Comparison of ENCODE assay signal across 31 mouse cellular contexts in the genomic region with DNA sequence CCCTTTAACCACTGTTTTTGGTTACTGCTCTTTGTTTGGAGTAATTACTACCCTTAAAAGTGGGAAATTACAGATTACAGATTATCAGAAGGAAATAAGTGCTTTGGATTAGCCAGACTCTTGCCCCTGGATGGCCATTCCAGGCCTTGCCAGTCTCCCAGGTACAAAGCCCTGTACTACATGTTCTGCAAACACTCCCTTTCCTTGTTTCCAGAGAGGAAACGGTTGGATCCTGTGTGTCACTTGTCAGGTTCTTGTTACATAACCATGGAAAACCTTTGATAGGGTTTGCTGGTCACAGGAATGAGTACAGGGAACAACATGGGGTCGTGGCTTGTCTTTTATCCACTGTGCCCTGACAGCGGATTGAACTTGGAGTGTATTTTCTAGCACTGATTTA. TPM values are rescaled to one million over a fixed set of nuclear protein-coding genes. Genes with fewer than 3 reads are reported as not detected.
DNase-seq lines count a peak whose midpoint lies in the region; ATAC-seq lines count a peak whose summit lies in the region.
"Had no signal": no experiment of that assay in that cellular context is flagged by ENCODE, and none has a peak within 500 bp of the region (broad histone marks: within the 10 kb centered on the region; RNA-seq: fewer than 3 reads in every experiment).

No protein-coding gene starts in this region.

- no peak overlapping the region for H3K4me2 ChIP-seq in lung, embryonic 15.5 days
- no peak overlapping the region for H3K4me2 ChIP-seq in heart, embryonic 15.5 days
- H3K4me2 ChIP-seq in forebrain, embryonic 11.5 days (ENCODE audit: low read depth, low read length, severe bottlenecking) = no peak overlapping the region
- H3K4me2 ChIP-seq: embryonic facial prominence, embryonic 15.5 days; hindbrain, embryonic 15.5 days; liver, embryonic 15.5 days; midbrain, embryonic 11.5 days; neural tube, embryonic 15.5 days; stomach, embryonic 15.5 days had no signal

- H3K9me3 ChIP-seq in lung, embryonic 15.5 days = no peaks in the 10 kb centered on the region
- no peaks in the 10 kb centered on the region for H3K9me3 ChIP-seq in heart, embryonic 10.5 days
- H3K9me3 ChIP-seq in heart, embryonic 15.5 days (replicated peaks) = no peaks in the 10 kb centered on the region
- no peaks in the 10 kb centered on the region for H3K9me3 ChIP-seq in forebrain, embryonic 11.5 days (ENCODE audit: control insufficient read depth, low read length)
- H3K9me3 ChIP-seq: embryonic facial prominence, embryonic 15.5 days; G1E; hindbrain, embryonic 15.5 days; liver, embryonic 15.5 days; neural tube, embryonic 15.5 days; stomach, embryonic 15.5 days had no signal

- H3K27ac ChIP-seq in lung, embryonic 15.5 days = peak overlapping the region; percentile 53
- peak overlapping the region; percentile 45; the same call in 1 of the 2 replicates for H3K27ac ChIP-seq in heart, embryonic 10.5 days
- 0 out of 2 replicates have a peak overlapping the region, but pooled peaks have one; percentile 79 for H3K27ac ChIP-seq in heart, embryonic 15.5 days
- no peak overlapping the region for H3K27ac ChIP-seq in forebrain, embryonic 11.5 days (ENCODE audit: low read depth, low read length)
- H3K27ac ChIP-seq: embryonic facial prominence, embryonic 15.5 days; hindbrain, embryonic 15.5 days; liver, embryonic 15.5 days; neural tube, embryonic 15.5 days; stomach, embryonic 15.5 days had no signal

- no peak overlapping the region for H3K9ac ChIP-seq in lung, embryonic 15.5 days
- H3K9ac ChIP-seq in heart, embryonic 15.5 days = no peak overlapping the region
- H3K9ac ChIP-seq in forebrain, embryonic 11.5 days (ENCODE audit: low read length) = no peak overlapping the region
- H3K9ac ChIP-seq: embryonic facial prominence, embryonic 15.5 days; forebrain, postnatal 0 days; hindbrain, embryonic 15.5 days; liver, embryonic 15.5 days; neural tube, embryonic 15.5 days; stomach, embryonic 15.5 days had no signal

- intact Hi-C loops in heart, postnatal 14 days (cut with DNase I) = no loop called here

- H3K36me3 ChIP-seq in lung, embryonic 15.5 days = no peaks in the 10 kb centered on the region
- no peaks in the 10 kb centered on the region for H3K36me3 ChIP-seq in heart, embryonic 10.5 days
- no peaks in the 10 kb centered on the region for H3K36me3 ChIP-seq in heart, embryonic 15.5 days
- H3K36me3 ChIP-seq in forebrain, embryonic 11.5 days (ENCODE audit: control insufficient read depth, insufficient read depth, low read length) = no peaks in the 10 kb centered on the region
- H3K36me3 ChIP-seq: embryonic facial prominence, embryonic 15.5 days; G1E; hindbrain, embryonic 15.5 days; liver, embryonic 15.5 days; neural tube, embryonic 15.5 days; stomach, embryonic 15.5 days had no signal

- H3K4me3 ChIP-seq in lung, embryonic 15.5 days = no peak overlapping the region
- H3K4me3 ChIP-seq in heart, embryonic 10.5 days = no peak overlapping the region
- H3K4me3 ChIP-seq in heart, embryonic 15.5 days = no peak overlapping the region
- no peak overlapping the region for H3K4me3 ChIP-seq in forebrain, embryonic 11.5 days (ENCODE audit: low read depth, low read length)
- H3K4me3 ChIP-seq: embryonic facial prominence, embryonic 15.5 days; hindbrain, embryonic 15.5 days; liver, embryonic 15.5 days; neural tube, embryonic 15.5 days; stomach, embryonic 15.5 days had no signal

- WGBS in lung, embryonic 15.5 days = 53% methylated on average over 3 of the region's 3 CpGs
- WGBS in heart, embryonic 10.5 days = 55% methylated on average over 3 of the region's 3 CpGs
- WGBS in heart, embryonic 15.5 days = 63% methylated on average over 3 of the region's 3 CpGs
- WGBS in forebrain, embryonic 11.5 days = 77% methylated on average over 3 of the region's 3 CpGs

- H3K4me1 ChIP-seq in lung, embryonic 15.5 days = peaks cover 26% of the 10 kb centered on the region
- peaks cover 50% of the 10 kb centered on the region for H3K4me1 ChIP-seq in heart, embryonic 10.5 days
- peaks cover 55% of the 10 kb centered on the region for H3K4me1 ChIP-seq in heart, embryonic 15.5 days (replicated peaks)
- H3K4me1 ChIP-seq in forebrain, embryonic 11.5 days (replicated peaks; ENCODE audit: control insufficient read depth, insufficient read depth, low read length) = no peaks in the 10 kb centered on the region

- peak; percentile 41 to 70 for DNase-seq in heart, adult 9 months (ENCODE audit: low spot score in 2 of 2)
- DNase-seq in heart, postnatal 14 days = no peak
- no peak for DNase-seq in lung, postnatal 10 days
- no peak for DNase-seq in heart, embryonic 10.5 days (ENCODE audit: low spot score)
- DNase-seq in forebrain, embryonic 11.5 days (ENCODE audit: low spot score) = no peak
- DNase-seq: adrenal gland, postnatal 36 days; B cell, adult 2 months; cerebellum, adult 11 months; cerebellum, adult 9-11 months; thymus, adult 18-20 months; thymus, postnatal 4 days had no signal

- H3K27me3 ChIP-seq in lung, embryonic 15.5 days = no peaks in the 10 kb centered on the region
- no peaks in the 10 kb centered on the region for H3K27me3 ChIP-seq in heart, embryonic 10.5 days (ENCODE audit: insufficient read depth, poor library complexity, severe bottlenecking)
- H3K27me3 ChIP-seq in heart, embryonic 15.5 days = no peaks in the 10 kb centered on the region
- H3K27me3 ChIP-seq in forebrain, embryonic 11.5 days (ENCODE audit: control insufficient read depth, insufficient read depth, low read length) = no peaks in the 10 kb centered on the region
- H3K27me3 ChIP-seq: CH12.LX; embryonic facial prominence, embryonic 15.5 days; hindbrain, embryonic 15.5 days; liver, embryonic 15.5 days; neural tube, embryonic 15.5 days; Patski; stomach, embryonic 15.5 days had no signal

- no peak for ATAC-seq in lung, embryonic 15.5 days (ENCODE audit: borderline replicate concordance, extremely low read depth, low FRiP score, low TSS enrichment)
- ATAC-seq in heart, embryonic 15.5 days (replicated peaks; ENCODE audit: insufficient number of reproducible peaks, insufficient read depth, low FRiP score, low read depth) = no peak
- no peak for ATAC-seq in forebrain, embryonic 11.5 days (replicated peaks; ENCODE audit: low FRiP score)
- ATAC-seq: Patski had no signal

RNA-seq across cellular contexts. Expression of a gene that starts 39.3 kb away (rescaled TPM):
- 100 to 1,000 TPM; 288 to 310 TPM for total RNA-seq in heart, postnatal 14 days (2021)
- polyA plus RNA-seq in lung, embryonic 15.5 days (2015; fragmentation: Nextera tagmentation; extraction: Ambion mirVana) = 24.7 and 25.6 TPM in 2 replicates
- 15.1 and 19.4 TPM in 2 replicates for polyA plus RNA-seq in heart, embryonic 10.5 days (2016; fragmentation: Nextera tagmentation; extraction: Ambion mirVana)
- 31.4 and 38.4 TPM in 2 replicates for polyA plus RNA-seq in heart, embryonic 15.5 days (2015; fragmentation: Nextera tagmentation; extraction: Ambion mirVana)
- 7.1 and 7.3 TPM in 2 replicates for polyA plus RNA-seq in forebrain, embryonic 11.5 days (2014; fragmentation: Nextera tagmentation; extraction: Ambion mirVana)

RNA-seq across cellular contexts. Expression of a gene that starts 59.4 kb away (rescaled TPM):
- total RNA-seq in heart, postnatal 14 days (2021) = 100 to 1,000 TPM in 1 of 2 experiments, not detected in 1; 233 TPM
- 5.1 and 8.7 TPM in 2 replicates for polyA plus RNA-seq in lung, embryonic 15.5 days (2015; fragmentation: Nextera tagmentation; extraction: Ambion mirVana)
- not detected in 2 replicates for polyA plus RNA-seq in heart, embryonic 10.5 days (2016; fragmentation: Nextera tagmentation; extraction: Ambion mirVana)
- polyA plus RNA-seq in heart, embryonic 15.5 days (2015; fragmentation: Nextera tagmentation; extraction: Ambion mirVana) = 0.30 and 0.44 TPM in 2 replicates
- not detected in 2 replicates for polyA plus RNA-seq in forebrain, embryonic 11.5 days (2014; fragmentation: Nextera tagmentation; extraction: Ambion mirVana)
- total RNA-seq: adrenal gland, adult 18-20 months; adrenal gland, postnatal 36 days; CH12.LX; common myeloid progenitor, adult 5-6 weeks; forebrain, postnatal 0 days; G1E; gastrocnemius, postnatal 25 days; left cerebral cortex, adult 18-20 months; left cerebral cortex, postnatal 36 days; megakaryocyte progenitor cell, adult 5-6 weeks had no signal
- polyA plus RNA-seq: forebrain, postnatal 0 days; G1E; hindbrain, embryonic 15.5 days; intestine, embryonic 14.5 days; limb, embryonic 14.5 days; liver, embryonic 15.5 days; midbrain, embryonic 11.5 days; neural tube, embryonic 15.5 days; Patski; stomach, embryonic 15.5 days had no signal

Comparison
In these comparisons a context has a peak if more than half of its experiments do, and no peak if none do; other contexts are left out.
1. DNase-seq: peak in heart, adult 9 months (2 of 2); none in heart, postnatal 14 days (0 of 2), lung, postnatal 10 days (single experiment), heart, embryonic 10.5 days (single experiment) and forebrain, embryonic 11.5 days (single experiment).